Mouse (Mus musculus): ENCODE results near the gene Slc16a8. TPM values are rescaled to one million over a fixed set of nuclear protein-coding genes. Genes with fewer than 3 reads are reported as not detected.

Gene Slc16a8
- total and polyA plus RNA-seq, 3 experiments = 0.08 to 0.83 TPM; not detected in 1

DNA sequence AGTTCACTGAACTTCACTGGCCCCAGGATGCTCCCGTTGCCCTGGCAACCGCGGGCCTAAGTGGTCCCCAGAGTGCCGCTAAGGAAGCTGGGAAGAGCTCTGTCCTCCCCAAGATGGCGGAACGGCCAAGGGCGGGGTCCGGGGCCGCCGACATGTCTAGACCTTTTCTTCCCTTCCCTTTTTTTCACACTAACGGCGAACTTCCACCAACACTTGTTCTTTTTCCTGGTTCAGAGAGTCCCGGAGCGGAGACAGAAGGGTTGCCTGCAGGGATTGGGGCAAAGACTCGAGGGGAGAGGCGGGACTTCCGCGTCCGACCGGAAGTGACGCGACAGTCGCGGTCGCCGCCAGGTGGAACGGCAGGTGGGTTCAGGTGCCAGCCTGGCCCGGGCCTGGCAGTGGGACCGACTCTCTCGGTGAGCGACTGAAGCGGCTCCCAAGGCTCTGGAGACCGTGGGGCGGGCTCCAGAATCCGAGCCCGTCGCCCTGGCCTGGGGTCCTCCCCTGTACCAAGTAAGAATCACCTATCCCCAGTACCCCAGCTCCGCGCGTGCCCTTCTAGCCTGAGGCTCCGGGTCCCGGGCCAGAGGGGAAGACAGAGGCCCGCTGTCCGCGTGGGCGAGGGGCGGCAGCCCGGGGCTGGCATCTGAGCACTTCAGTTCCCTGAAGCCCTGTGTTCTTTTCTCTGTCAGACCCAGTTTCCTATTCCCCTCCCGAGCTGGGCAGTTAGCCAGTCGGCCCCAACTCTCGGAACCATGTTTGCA lies 25.3 kb downstream of the Slc16a8 start, which contains the start of the genes Pick1 and Gm49486:
Gene Pick1, plus strand, starts transcription at position 116 of the 764 bp plus-strand sequence.
Gene Gm49486, plus strand, starts transcription at position 334 of the 764 bp plus-strand sequence.
- peak; percentile 93 for DNase-seq (ENCODE audit: extremely low read depth)
- Histone ChIP-seq H3K4me3 (replicated peaks in 1 of 3; ENCODE audit: low read depth in 2 of 3, low read length in 2 of 3, poor library complexity in 1 of 3) (peak within 1 kb of the TSS; percentile 65 to 78 (median 70)), H3K4me2 (ENCODE audit: insufficient read depth, low read depth, poor library complexity, severe bottlenecking) (peak within 1 kb of the TSS; percentile 91), H3K9ac (ENCODE audit: insufficient read depth, low read depth) (peak within 1 kb of the TSS; percentile 60), H3K27ac (ENCODE audit: insufficient read depth, low read depth) (peak within 1 kb of the TSS; percentile 76), H3K27me3 (replicated peaks) (no peaks in the 10 kb centered on the region), H3K36me3 (replicated peaks in 1 of 2; ENCODE audit: control insufficient read depth in 1 of 2, insufficient read depth in 1 of 2, low read length in 1 of 2) (peaks cover 17 to 32% of the 10 kb centered on the region in 2 experiments), H3K4me1 (ENCODE audit: control insufficient read depth in 1 of 2, insufficient read depth in 2 of 2) (peaks cover 8 to 38% of the 10 kb centered on the region in 2 experiments), H3K9me3 (replicated peaks; ENCODE audit: low read length) (no peaks in the 10 kb centered on the region), H3K79me2 (replicated peaks; ENCODE audit: control insufficient read depth, extremely low read depth, insufficient read depth, poor library complexity, severe bottlenecking) (no peaks in the 10 kb centered on the region)
- in situ Hi-C loops (cut with MboI; ENCODE audit: low pct_ligation_motif_present, low pct_unique_long_range_greater_than_20kb, low sequenced_read_pairs) = loop anchor here (25.0 kb wide), 1 partner anchor 258 kb away; no protein-coding TSS in a partner anchor
- TF ChIP-seq UBTF (IDR thresholded peaks at IDR 0.05; ENCODE audit: low read depth, low read length) (no peak), MAFK (IDR thresholded peaks at IDR 0.05; ENCODE audit: insufficient replicate concordance, low read length) (no peak), E2F4 (IDR thresholded peaks at IDR 0.05; ENCODE audit: insufficient replicate concordance, low read depth, low read length) (no peak), PAX5 (IDR thresholded peaks at IDR 0.05; ENCODE audit: low read length) (no peak), GABPA (IDR thresholded peaks at IDR 0.05; ENCODE audit: insufficient replicate concordance, low read depth, low read length) (no peak), MYC (IDR thresholded peaks at IDR 0.05; ENCODE audit: low read depth, low read length) (peak; percentile 68), POLR2A (IDR thresholded peaks at IDR 0.05; ENCODE audit: low read depth, low read length) (peak; percentile 80), CHD1 (IDR thresholded peaks at IDR 0.05; ENCODE audit: low read depth, low read length) (no peak), ZKSCAN1 (IDR thresholded peaks at IDR 0.05; ENCODE audit: borderline replicate concordance, low read depth, low read length) (no peak), IRF4 (IDR thresholded peaks at IDR 0.05; ENCODE audit: low read depth, low read length) (peak; percentile 41; the same call in 1 of the 2 replicates), ZC3H11A (IDR thresholded peaks at IDR 0.05; ENCODE audit: low read depth, low read length) (no peak), MAZ (IDR thresholded peaks at IDR 0.05; ENCODE audit: low read depth, low read length) (peak; percentile 67; the same call in 1 of the 2 replicates), MEF2A (IDR thresholded peaks at IDR 0.05; ENCODE audit: borderline replicate concordance, low read depth, low read length) (peak; percentile 55), ELF1 (IDR thresholded peaks at IDR 0.05; ENCODE audit: low read depth, low read length) (peak; percentile 90), JUN (IDR thresholded peaks at IDR 0.05; ENCODE audit: insufficient read depth, low read depth, low read length) (no peak), NRF1 (IDR thresholded peaks at IDR 0.05; ENCODE audit: low read depth, low read length) (peak; percentile 66), CTCF (conservative IDR thresholded peaks at IDR 0.05 in 1 of 2, IDR thresholded peaks at IDR 0.05 in 1 of 2; ENCODE audit: low read depth in 2 of 2, low read length in 2 of 2) (no peak), ZNF384 (IDR thresholded peaks at IDR 0.05; ENCODE audit: low read depth, low read length) (no peak), CHD2 (IDR thresholded peaks at IDR 0.05; ENCODE audit: low read length) (0 out of 2 replicates have a peak, but pooled peaks have one; percentile 22), NELFE (IDR thresholded peaks at IDR 0.05; ENCODE audit: low read depth, low read length) (peak; percentile 67; the same call in 1 of the 2 replicates), USF1 (IDR thresholded peaks at IDR 0.05; ENCODE audit: low read depth, low read length) (no peak), SIN3A (IDR thresholded peaks at IDR 0.05; ENCODE audit: low read length) (peak; percentile 42; the same call in 1 of the 2 replicates), USF2 (conservative IDR thresholded peaks at IDR 0.05; ENCODE audit: low read depth, low read length) (no peak), SMC3 (IDR thresholded peaks at IDR 0.05; ENCODE audit: low read depth, low read length) (no peak), HCFC1 (IDR thresholded peaks at IDR 0.05; ENCODE audit: low read depth, low read length) (peak; percentile 82), EP300 (IDR thresholded peaks at IDR 0.05; ENCODE audit: low read length) (no peak), TBP (conservative IDR thresholded peaks at IDR 0.05; ENCODE audit: low read depth, low read length) (no peak), KAT2A (IDR thresholded peaks at IDR 0.05; ENCODE audit: insufficient replicate concordance, low read length) (peak; percentile 73; the same call in 1 of the 2 replicates), MAX (IDR thresholded peaks at IDR 0.05; ENCODE audit: low read length) (peak; percentile 64; the same call in 1 of the 2 replicates), RCOR1 (conservative IDR thresholded peaks at IDR 0.05; ENCODE audit: low read depth, low read length) (peak; percentile 71), BHLHE40 (IDR thresholded peaks at IDR 0.05; ENCODE audit: low read depth, low read length) (0 out of 2 replicates have a peak, but pooled peaks have one; percentile 28), MXI1 (IDR thresholded peaks at IDR 0.05; ENCODE audit: low read depth, low read length) (peak; percentile 95), JUND (conservative IDR thresholded peaks at IDR 0.05; ENCODE audit: low read depth, low read length) (no peak), RAD21 (IDR thresholded peaks at IDR 0.05; ENCODE audit: low read depth, low read length) (no peak), POLR2AphosphoS2 (IDR thresholded peaks at IDR 0.05; ENCODE audit: low read depth, low read length) (no peak), ZMIZ1 (IDR thresholded peaks at IDR 0.05; ENCODE audit: low read depth, low read length) (peak; percentile 56; the same call in 1 of the 2 replicates), TCF12 (IDR thresholded peaks at IDR 0.05; ENCODE audit: low read depth, low read length) (peak; percentile 73), ETS1 (conservative IDR thresholded peaks at IDR 0.05; ENCODE audit: low read depth, low read length) (peak; percentile 17; the same call in 1 of the 2 replicates)
- dilution Hi-C loops (cut with MboI; ENCODE audit: extremely low pct_ligation_motif_present, extremely low pct_unique_long_range_greater_than_20kb, low sequenced_read_pairs) = no loop called here
